Mouse (Mus musculus): ENCODE data around the gene Ctsj. TPM values are rescaled to one million over a fixed set of nuclear protein-coding genes. Genes with fewer than 3 reads are reported as not detected.

The Ctsj gene
- polyA plus RNA-seq (2012; fragmentation: generic; extraction: Trizol) = not detected

GRCm38 (mm10) chr13:61005859-61006258 is at the start of gene Ctsj:
Gene Ctsj (minus strand): TSS chr13:61005959.

GRCm38 (mm10) chr13:61040531-61040930 is 34.8 kb upstream of the Ctsj start, which contains the start of gene Ctsq:
Gene Ctsq (minus strand): TSS chr13:61040631.

Other genes with a start within 250 kb of the Ctsj start
- not detected for gene BC051665, start 219.6 kb downstream of the Ctsj start, polyA plus RNA-seq (2012; fragmentation: generic; extraction: Trizol)
- gene Ctsll3, start 203.1 kb downstream of the Ctsj start, polyA plus RNA-seq (2012; fragmentation: generic; extraction: Trizol) = not detected
- gene 4930486L24Rik, start 141.5 kb downstream of the Ctsj start, polyA plus RNA-seq (2012; fragmentation: generic; extraction: Trizol) = under 1 TPM; 0.09 to 0.21 TPM
- gene Gm49392, start 109.1 kb downstream of the Ctsj start, polyA plus RNA-seq (2012; fragmentation: generic; extraction: Trizol) = under 1 TPM; 0.06 to 0.08 TPM
- gene Ctla2b, start 108.5 kb downstream of the Ctsj start, polyA plus RNA-seq (2012; fragmentation: generic; extraction: Trizol) = under 1 TPM; 0.44 to 0.57 TPM
- not detected for gene Tpbpb, start 101.1 kb downstream of the Ctsj start, polyA plus RNA-seq (2012; fragmentation: generic; extraction: Trizol)
- not detected for gene Gm49393, start 70.4 kb downstream of the Ctsj start, polyA plus RNA-seq (2012; fragmentation: generic; extraction: Trizol)
- gene Gm49391, start 69.4 kb downstream of the Ctsj start, polyA plus RNA-seq (2012; fragmentation: generic; extraction: Trizol) = under 1 TPM; 0.29 to 0.30 TPM
- 1 to 10 TPM in 1 of 2 experiments, under 1 TPM in 1; 0.94 to 1.2 TPM for gene Ctla2a, start 69.3 kb downstream of the Ctsj start, polyA plus RNA-seq (2012; fragmentation: generic; extraction: Trizol)
- not detected for gene Tpbpa, start 64.0 kb downstream of the Ctsj start, polyA plus RNA-seq (2012; fragmentation: generic; extraction: Trizol)
- gene Ctsq, start 34.7 kb upstream of the Ctsj start, polyA plus RNA-seq (2012; fragmentation: generic; extraction: Trizol) = not detected
- not detected for gene Ctsr, start 158.3 kb upstream of the Ctsj start, polyA plus RNA-seq (2012; fragmentation: generic; extraction: Trizol)
- gene Cts6, start 197.5 kb upstream of the Ctsj start, polyA plus RNA-seq (2012; fragmentation: generic; extraction: Trizol) = not detected
- not detected for gene Cts8, start 249.4 kb upstream of the Ctsj start, polyA plus RNA-seq (2012; fragmentation: generic; extraction: Trizol)